Mouse (Mus musculus) kidney, postnatal 4 days (tissue): ENCODE data around the gene Tnfrsf13c.
A peak's percentile ranks its signal among the peaks of the same experiment; 100 is the strongest.

ENCODE experiments used
- DNase-seq, 2 experiments: peaks; one replicate each; pipeline ENCODE4 v3.0.0; 2021; ENCODE audit warnings: mixed read lengths in 2 of 2

The Tnfrsf13c gene

DNA sequence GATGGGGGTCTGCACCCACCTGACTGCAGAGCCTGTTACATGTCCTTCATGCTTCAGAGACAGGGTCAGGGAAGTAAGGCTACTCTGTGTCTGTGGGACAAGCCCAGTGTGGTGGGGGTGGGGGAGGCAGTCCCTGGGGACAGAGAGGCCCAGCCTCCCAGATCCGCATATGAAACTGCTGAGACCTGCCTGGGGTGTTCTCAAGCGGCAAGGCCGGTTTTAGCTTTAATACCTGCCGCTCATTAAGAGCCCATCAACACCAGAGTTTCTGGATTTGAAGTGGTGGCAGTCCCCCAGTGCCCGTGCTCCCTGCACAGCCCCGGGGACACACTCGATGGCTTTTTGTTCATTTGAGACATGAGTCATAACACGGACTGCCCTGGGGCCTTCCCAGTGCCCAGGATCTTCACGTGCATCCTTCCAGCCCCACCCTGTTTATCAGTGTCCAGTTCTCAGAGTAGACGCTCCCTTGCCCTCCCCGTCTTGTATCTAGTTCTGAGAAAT lies 5.4 kb upstream of the Tnfrsf13c start:
- peak; percentile 45 to 63 for DNase-seq

GRCm38 (mm10) chr15:82225769-82226168 lies 1.6 kb upstream of the Tnfrsf13c start:
- DNase-seq = no peak

DNA sequence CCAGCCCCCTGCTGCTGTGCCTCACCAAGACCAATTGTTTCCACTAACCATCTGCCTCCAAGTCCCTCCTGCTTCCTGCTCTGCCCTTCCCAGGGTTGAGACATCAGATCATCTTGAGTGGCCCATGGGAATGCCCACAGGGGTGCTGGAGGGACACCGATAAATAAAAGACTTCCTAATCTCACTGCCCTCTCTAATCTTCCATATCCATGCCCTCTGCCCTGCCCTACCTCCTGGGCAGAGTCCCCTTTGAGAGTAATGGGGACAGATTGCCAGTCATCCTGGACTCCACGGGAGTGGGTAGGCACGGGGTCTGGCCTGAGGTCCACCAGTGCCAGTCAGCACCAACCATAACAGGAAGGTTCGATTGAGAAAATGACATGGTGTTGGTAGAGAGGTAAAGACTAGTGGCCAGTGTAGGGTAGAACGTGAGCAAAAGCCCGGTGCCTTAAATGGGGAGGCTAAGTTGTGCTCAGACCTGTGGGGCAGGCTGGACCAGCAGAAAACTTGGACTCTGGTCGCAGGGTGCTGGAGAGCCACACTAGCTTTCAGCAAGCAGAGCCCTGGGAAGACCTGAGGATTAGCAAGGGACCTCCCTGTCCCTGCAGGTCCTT lies 540 bp upstream of the Tnfrsf13c start:
- DNase-seq = no peak

- DNase-seq = no peak
Observed at GRCm38 (mm10) chr15:82223251-82223650, 918 bp downstream of the Tnfrsf13c start.

- no peak for DNase-seq
Observed at GRCm38 (mm10) chr15:82221104-82221860, 2.9 kb downstream of the Tnfrsf13c start.

DNA sequence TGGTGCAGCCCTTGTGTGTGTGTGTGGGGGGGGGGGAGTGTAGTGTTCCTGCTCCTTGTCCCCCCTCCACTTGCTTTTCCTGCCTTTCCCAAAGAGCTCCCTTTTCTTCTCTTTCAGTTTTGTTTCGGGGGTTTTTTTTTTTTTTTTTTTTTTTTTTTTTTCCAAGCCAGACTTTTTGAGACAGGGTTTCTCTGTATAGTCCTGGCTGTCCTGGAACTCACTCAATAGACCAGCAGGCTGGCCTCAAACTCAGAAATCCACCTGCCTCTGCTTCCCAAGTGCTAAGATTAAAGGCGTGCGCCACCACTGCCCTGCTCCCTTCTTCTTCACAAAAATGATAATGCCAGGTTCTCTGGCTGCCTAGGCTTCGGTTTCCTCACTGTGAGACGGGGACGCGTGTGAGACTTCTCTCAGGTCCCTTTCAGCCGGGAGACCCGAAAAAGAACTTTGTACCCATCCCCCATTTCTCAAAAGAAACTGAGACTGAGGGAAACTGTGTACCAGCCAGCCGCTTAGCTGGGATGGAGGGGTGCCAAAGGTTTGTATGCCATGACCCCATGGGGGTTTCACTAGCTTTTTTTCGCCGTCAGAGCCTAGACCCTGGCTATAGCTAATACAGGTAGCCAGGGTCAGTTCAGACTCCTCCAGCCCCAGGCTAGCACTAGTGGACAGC lies 4.0 kb downstream of the Tnfrsf13c start:
- no peak for DNase-seq

GRCm38 (mm10) chr15:82218778-82219666 lies 5.1 kb downstream of the Tnfrsf13c start:
- DNase-seq = no peak

DNA sequence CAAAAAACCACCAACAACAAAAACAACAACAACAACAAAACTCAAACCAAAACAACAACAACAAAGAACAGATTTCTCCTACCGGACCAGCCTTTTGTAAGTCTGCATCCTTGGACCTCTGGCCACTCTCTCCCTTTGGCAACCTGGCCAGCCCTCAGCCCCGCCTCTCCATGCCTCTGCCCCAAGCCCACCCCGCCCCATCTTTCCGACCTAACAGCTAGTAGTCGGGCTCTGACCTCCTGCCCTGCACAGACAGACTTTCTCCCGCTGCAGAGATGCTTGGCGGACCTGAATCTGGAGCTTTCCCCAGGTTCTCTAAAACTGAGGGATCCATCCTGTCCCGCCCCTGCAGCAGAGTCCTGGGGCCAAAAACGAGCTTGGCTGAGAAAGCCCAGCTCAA lies 6.2 kb downstream of the Tnfrsf13c start:
- no peak for DNase-seq

DNA sequence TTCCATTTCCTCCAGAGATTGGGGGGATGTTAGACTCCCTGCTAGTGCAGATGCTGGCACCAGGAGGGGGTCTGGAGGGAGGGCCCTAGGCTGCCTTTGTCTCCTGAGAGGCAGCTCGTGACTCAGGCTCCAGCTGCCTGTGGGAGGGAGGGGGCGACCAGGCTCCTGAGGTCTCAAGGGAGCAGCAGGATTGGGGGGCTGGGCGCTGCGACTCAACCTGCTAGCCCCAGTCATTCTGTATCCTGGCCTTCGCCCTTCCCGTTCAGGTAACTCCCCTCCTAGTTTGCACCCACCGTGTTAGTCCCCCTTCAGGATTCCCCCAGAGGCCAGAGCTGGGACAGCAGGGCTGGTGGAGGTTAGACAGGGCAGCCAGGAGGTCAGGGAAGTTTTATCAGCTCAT lies 7.1 kb downstream of the Tnfrsf13c start:
- no peak for DNase-seq

- DNase-seq = no peak
Observed at GRCm38 (mm10) chr15:82216142-82216827, 7.9 kb downstream of the Tnfrsf13c start.

DNA sequence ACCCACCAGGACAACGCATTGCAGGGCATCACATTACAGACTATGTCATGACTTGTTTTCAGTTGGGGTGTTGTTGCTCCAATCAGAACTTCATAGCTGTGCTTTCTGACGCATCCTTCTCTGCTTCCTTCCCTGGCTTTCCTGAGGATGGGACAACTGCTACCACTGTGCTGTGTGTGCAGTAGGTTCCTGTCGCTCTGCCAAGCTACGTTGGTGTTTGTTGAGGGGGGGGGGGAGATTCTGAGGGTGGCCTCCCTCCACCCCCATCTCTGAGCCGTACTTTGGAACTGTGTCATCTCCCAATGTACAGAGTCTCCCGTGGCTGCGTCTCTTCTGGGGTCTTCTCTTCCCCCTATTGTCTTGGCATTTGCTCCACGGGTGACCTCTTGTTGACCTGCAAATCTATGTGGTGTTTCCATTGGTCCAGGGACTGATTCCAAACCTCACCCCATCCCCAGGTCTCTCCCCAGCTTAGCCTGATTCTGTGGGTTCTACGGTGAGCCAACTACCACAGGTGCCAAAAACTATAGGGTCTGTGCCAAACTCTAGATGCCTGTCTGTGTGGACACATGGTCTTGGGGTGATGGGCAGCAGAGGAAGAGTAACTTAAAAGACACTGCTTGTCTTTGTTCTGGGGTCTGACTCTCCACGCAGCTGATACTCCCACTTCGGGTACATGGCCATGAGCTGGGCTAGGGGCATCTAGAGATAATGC lies 8.7 kb downstream of the Tnfrsf13c start:
- DNase-seq = no peak

DNA sequence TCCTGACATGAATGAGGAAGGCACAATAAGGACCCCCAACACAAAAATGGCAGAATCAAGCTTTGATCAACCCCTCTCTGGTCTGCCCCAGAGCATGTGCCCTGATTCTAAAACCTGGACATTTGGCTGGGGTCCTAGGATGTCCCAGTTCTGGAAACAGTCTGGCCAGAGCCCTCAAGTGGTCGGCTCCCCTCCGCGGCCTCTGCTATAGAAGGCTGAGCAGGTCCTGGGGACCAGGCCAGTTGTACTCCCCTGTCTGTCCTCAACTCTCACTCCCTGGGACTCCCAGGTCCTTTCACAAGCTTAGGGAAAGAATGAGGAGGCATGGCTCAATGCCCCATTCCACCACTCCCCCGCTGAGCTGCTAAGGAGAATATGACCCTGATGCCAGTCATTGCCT lies 10.9 kb downstream of the Tnfrsf13c start:
- no peak for DNase-seq

- DNase-seq = peak; percentile 39 to 48
Observed at GRCm38 (mm10) chr15:82212752-82213063, 11.5 kb downstream of the Tnfrsf13c start, which contains the start of gene Shisa8. Gene Shisa8, minus strand, starts transcription at chr15:82212815.

GRCm38 (mm10) chr15:82211911-82212751 lies 12.0 kb downstream of the Tnfrsf13c start:
- peak; percentile 58 to 67 for DNase-seq

DNA sequence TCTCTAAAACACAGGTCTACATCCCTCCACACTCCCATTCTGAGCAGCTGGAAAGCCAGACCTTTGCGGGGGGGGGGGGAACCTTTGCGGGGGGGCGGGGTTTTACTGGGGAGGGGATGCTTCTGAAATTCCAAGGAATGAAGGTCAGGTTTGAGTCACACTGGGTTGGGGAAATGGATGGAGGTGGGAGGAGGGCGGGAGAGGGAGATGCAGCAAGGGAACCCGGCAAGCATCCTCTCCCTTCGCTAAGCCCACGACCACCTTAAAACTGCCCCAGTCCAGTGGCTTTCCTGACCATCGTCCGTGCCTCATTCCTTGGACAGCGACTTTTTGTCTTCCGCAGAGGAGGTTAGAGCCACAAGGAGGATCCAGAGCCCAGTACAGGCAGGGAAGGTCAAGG lies 12.9 kb downstream of the Tnfrsf13c start:
- no peak for DNase-seq

- no peak for DNase-seq
Observed at GRCm38 (mm10) chr15:82210801-82211200, 13.4 kb downstream of the Tnfrsf13c start.

- no peak for DNase-seq
Observed at GRCm38 (mm10) chr15:82209295-82210050, 14.7 kb downstream of the Tnfrsf13c start.

- no peak for DNase-seq
Observed at GRCm38 (mm10) chr15:82208307-82208706, 15.9 kb downstream of the Tnfrsf13c start.

- no peak for DNase-seq
Observed at GRCm38 (mm10) chr15:82207504-82208219, 16.5 kb downstream of the Tnfrsf13c start.
